Mouse (Mus musculus) G1E (cell line): ENCODE results near the gene 4930579F01Rik. TPM values are rescaled to one million over a fixed set of nuclear protein-coding genes. Genes with fewer than 3 reads are reported as not detected.
"Not testable (repeated sequence)": the region's sequence is repeated elsewhere in the genome, so short reads cannot be mapped to it uniquely, and the experiment has no call there.

ENCODE experiments used
- ATAC-seq: 2 replicates; pipeline ENCODE4 v1.8.0; 2016; ENCODE audit warnings: mild to moderate bottlenecking; ENCODE audit not compliant: insufficient number of reproducible peaks, poor library complexity, low FRiP score, severe bottlenecking; ENCODE audit errors: extremely low read depth
- DNase-seq: peaks from one replicate; pipeline ENCODE4 v3.0.0; 2012; ENCODE audit warnings: low spot score
- H3K27me3 ChIP-seq: 2 replicates; pipeline ENCODE4 v1.6.1; 2012; ENCODE audit warnings: mild to moderate bottlenecking, low read length, inconsistent platforms; ENCODE audit not compliant: insufficient read depth
- H3K36me3 ChIP-seq: replicated peaks from 2 replicates; pipeline ENCODE3; 2012; ENCODE audit warnings: mild to moderate bottlenecking, inconsistent platforms
- H3K4me1 ChIP-seq: 2 replicates; pipeline ENCODE4 v1.6.1; 2012; ENCODE audit warnings: low read depth, low read length, inconsistent platforms, mixed read lengths; ENCODE audit not compliant: insufficient read depth
- H3K4me3 ChIP-seq: 2 replicates; pipeline ENCODE4 v1.5.1; 2012; ENCODE audit warnings: low read depth, mild to moderate bottlenecking, inconsistent platforms, low read length, moderate library complexity, mixed read lengths
- H3K9me3 ChIP-seq: replicated peaks from 2 replicates; pipeline ENCODE4 v1.6.1; 2012; ENCODE audit warnings: inconsistent platforms
- CTCF ChIP-seq: IDR thresholded peaks from 2 replicates; pipeline ENCODE4 v1.5.1; 2012; ENCODE audit warnings: low read depth, low read length, inconsistent platforms, mixed read lengths
- GATA1 ChIP-seq: IDR thresholded peaks from 2 replicates; pipeline ENCODE4 v1.6.1; 2012; ENCODE audit warnings: borderline replicate concordance, low read length, inconsistent platforms, mixed read lengths
- GATA2 ChIP-seq: IDR thresholded peaks from 2 replicates; pipeline ENCODE4 v1.6.1; 2012; ENCODE audit warnings: low read depth, low read length, inconsistent platforms, borderline replicate concordance
- POLR2AphosphoS5 ChIP-seq: IDR thresholded peaks from 2 replicates; pipeline ENCODE4 v1.6.1; 2012; ENCODE audit warnings: low read depth, low read length, inconsistent platforms; ENCODE audit not compliant: insufficient replicate concordance
- TAL1 ChIP-seq: conservative IDR thresholded peaks from 2 replicates; pipeline ENCODE4 v1.6.1; 2012; ENCODE audit warnings: low read depth, low read length, inconsistent platforms, mixed read lengths
- polyA plus RNA-seq: library from polyadenylated mRNA; stranded (reverse); fragments of >175 nt; gene quantifications from 2 replicates; pipeline ENCODE4 v1.2.3, GENCODE M21; 2012
- total RNA-seq, 2 experiments: library from RNA; stranded (forward) in 1 of 2; stranded (reverse) in 1 of 2; fragments of 200-1000 nt in 1 of 2; fragments of >200 nt in 1 of 2; fragmentation: Nextera tagmentation in 1 of 2; gene quantifications; 2 replicates each; pipeline ENCODE4 v1.2.3; 2014 to 2017

4930579F01Rik gene
- total and polyA plus RNA-seq, 3 experiments = not detected

GRCm38 (mm10) chr3:138144060-138144641 lies 49.5 kb downstream of the 4930579F01Rik start:
- H3K9me3 ChIP-seq = no peaks in the 10 kb centered on the region
- no peaks in the 10 kb centered on the region for H3K27me3 ChIP-seq
- peak overlapping the region; percentile 82 for H3K4me3 ChIP-seq
- DNase-seq = no peak
- peaks cover 14% of the 10 kb centered on the region for H3K4me1 ChIP-seq
- H3K36me3 ChIP-seq = peaks cover 25% of the 10 kb centered on the region
- TF ChIP-seq GATA1 (no peak), CTCF (no peak), GATA2 (no peak), POLR2AphosphoS5 (no peak), TAL1 (no peak)
- ATAC-seq = no peak

- Histone ChIP-seq H3K9me3 (no peaks in the 10 kb centered on the region), H3K36me3 (peaks cover 19% of the 10 kb centered on the region), H3K4me3 (peak within 1 kb of the TSS; percentile 82), H3K4me1 (peaks cover 14% of the 10 kb centered on the region), H3K27me3 (no peaks in the 10 kb centered on the region)
- ATAC-seq (peak; percentile 88), DNase-seq (peak; percentile 88)
- TF ChIP-seq CTCF = no peak
- TF ChIP-seq GATA1 = no peak
- TF ChIP-seq TAL1 = no peak
Measured at GRCm38 (mm10) chr3:138143315-138144059, 50.1 kb downstream of the 4930579F01Rik start, which contains the start of gene Trmt10a. Gene Trmt10a (plus strand): TSS chr3:138143448.

GRCm38 (mm10) chr3:138142733-138143314 lies 50.8 kb downstream of the 4930579F01Rik start:
- no peak for DNase-seq
- Histone ChIP-seq H3K4me1 (peaks cover 14% of the 10 kb centered on the region), H3K36me3 (peaks cover 16% of the 10 kb centered on the region), H3K4me3 (peak overlapping the region; percentile 82), H3K27me3 (no peaks in the 10 kb centered on the region), H3K9me3 (0 out of 2 replicates have a peak, but pooled peaks cover 3% of the 10 kb centered on the region)
- no peak for ATAC-seq
- TF ChIP-seq TAL1 (no peak), GATA1 (no peak), GATA2 (no peak), CTCF (no peak), POLR2AphosphoS5 (no peak)

- DNase-seq (no peak), ATAC-seq (no peak)
- peak overlapping the region; percentile 52; the same call in 1 of the 2 replicates for H3K4me3 ChIP-seq
- no peaks in the 10 kb centered on the region for H3K27me3 ChIP-seq
- H3K4me1 ChIP-seq = peaks cover 14% of the 10 kb centered on the region
- peaks cover 10% of the 10 kb centered on the region for H3K36me3 ChIP-seq
- TF ChIP-seq GATA1 (no peak), TAL1 (no peak), GATA2 (no peak), CTCF (no peak), POLR2AphosphoS5 (no peak)
- 0 out of 2 replicates have a peak, but pooled peaks cover 3% of the 10 kb centered on the region for H3K9me3 ChIP-seq
Measured at GRCm38 (mm10) chr3:138142052-138142732, 51.4 kb downstream of the 4930579F01Rik start.

- Histone ChIP-seq H3K9me3 (0 out of 2 replicates have a peak, but pooled peaks cover 3% of the 10 kb centered on the region), H3K27me3 (no peaks in the 10 kb centered on the region), H3K4me3 (no peak overlapping the region), H3K4me1 (peaks cover 12% of the 10 kb centered on the region), H3K36me3 (peaks cover 4% of the 10 kb centered on the region)
- DNase-seq (no peak), ATAC-seq (no peak)
- TF ChIP-seq CTCF (no peak), TAL1 (no peak), GATA1 (no peak), POLR2AphosphoS5 (no peak), GATA2 (no peak)
Measured at GRCm38 (mm10) chr3:138139663-138140062, 54.0 kb downstream of the 4930579F01Rik start.

- H3K27me3 ChIP-seq, ATAC-seq, H3K9me3 ChIP-seq, DNase-seq, H3K36me3 ChIP-seq, H3K4me3 ChIP-seq: not testable (repeated sequence)
- H3K4me1 ChIP-seq = peaks cover 12% of the 10 kb centered on the region
Measured at GRCm38 (mm10) chr3:138138146-138138545, 55.5 kb downstream of the 4930579F01Rik start.
